Mouse (Mus musculus) testis, postnatal 14 days (tissue): ENCODE measurements around the gene Nfkbib.
A peak's percentile ranks its signal among the peaks of the same experiment; 100 is the strongest.

ENCODE experiments used
- DNase-seq: peaks from one replicate; pipeline ENCODE4 v3.0.0; 2021; ENCODE audit warnings: low spot score

Nfkbib gene

DNA sequence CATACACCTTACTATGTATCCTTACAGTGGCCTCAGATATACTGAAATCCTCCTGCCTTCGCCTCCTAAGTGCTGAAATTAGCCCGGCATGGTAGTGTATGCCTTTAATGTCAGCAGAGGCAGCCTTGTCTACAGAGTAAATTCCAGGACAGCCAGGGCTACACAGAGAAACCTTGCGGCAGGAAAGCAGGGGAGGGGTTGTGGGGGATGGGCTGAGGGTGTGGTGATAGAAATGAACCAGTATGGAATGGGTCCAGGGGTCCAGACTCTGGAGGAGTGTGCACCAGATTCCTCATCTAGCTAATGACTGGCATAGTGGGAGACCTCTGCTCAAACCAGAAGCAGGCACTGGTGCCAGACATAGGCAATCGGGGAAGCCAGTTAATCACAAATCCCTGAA, 48.2 kb downstream of the Nfkbib start:
- no peak for DNase-seq

GRCm38 (mm10) chr7:28717726-28718125, 49.6 kb downstream of the Nfkbib start:
- DNase-seq, result no peak

DNA sequence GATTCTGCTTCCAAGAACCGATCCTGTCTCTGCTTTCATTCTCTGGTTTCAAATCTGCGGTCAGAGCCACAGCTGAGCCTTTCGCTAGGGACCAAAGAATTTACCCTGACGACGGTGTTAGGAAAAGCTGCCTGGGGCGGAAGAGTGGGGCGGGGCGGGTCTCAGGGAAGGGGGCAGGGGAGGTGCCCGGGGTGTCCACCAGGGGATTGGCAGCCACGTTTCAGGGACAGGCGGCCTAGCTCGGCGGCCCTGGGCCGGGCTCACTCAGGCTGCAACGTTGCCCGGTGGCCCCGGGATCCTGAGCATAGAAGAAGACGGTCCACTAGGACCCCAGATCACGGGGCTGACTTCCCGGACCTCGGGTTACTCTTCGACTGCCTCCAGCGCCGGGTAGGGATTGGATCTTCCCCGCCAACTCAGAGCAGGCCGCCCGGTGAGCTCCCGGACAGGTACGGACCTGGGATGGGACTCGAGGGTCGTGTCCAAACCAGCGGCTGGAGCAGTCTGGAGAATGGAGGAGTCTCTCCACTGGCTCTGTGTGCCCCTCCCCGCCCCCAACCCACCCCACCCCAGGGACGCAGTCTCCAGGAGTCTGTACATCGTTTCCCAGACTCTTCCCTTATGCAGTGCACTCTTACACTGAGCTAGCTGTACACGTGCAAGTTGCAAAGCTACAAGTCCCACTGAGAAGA, 50.6 kb downstream of the Nfkbib start, which contains the start of gene Fbxo17:
Gene Fbxo17 (plus strand): TSS at position 215 of the 692 bp plus-strand sequence.
- DNase-seq, result peak; percentile 44

DNA sequence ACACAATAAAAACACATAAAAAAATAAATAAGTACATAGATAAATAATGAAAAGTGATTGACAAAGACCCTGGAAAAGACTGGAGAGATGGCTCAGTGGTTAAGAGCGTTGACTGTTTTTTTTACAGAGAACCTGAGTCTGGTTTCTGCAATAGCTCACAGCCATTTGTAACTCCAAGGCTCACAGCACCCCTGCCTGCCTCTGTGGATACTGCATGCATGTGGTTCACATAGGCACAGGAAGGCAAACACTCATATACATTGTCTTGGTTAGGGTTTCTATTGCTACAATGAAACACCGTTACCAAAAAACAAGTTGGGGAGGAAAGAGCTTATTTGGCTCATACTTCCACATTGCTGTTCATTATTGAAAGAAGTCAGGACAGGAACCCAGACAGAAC, 51.7 kb downstream of the Nfkbib start:
- DNase-seq, result no peak

DNA sequence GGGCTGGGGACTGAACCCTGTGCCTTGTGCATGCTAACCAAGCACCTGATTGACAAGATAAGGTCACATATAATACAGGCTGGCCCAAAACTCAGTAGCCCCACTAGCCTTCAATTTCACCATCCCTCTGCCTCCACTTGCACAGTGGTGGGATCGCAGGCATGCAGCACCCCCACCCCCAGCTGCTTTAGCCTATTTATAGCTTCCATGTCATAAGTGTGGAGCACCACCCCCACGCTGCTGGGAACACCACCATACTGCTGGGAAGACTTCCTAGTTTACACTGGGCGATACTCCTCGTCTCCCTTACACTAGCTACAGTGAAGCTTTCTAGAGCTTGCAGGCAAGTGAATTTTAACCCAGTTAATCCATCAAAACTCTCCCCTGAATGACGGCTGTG, 52.6 kb downstream of the Nfkbib start:
- DNase-seq, result no peak

GRCm38 (mm10) chr7:28710962-28711361, 56.4 kb downstream of the Nfkbib start:
- DNase-seq, result peak; percentile 66

- no peak for DNase-seq
Observed at GRCm38 (mm10) chr7:28709454-28709853, 57.9 kb downstream of the Nfkbib start.
